Mouse (Mus musculus) liver, postnatal 0 days (tissue): Measurements from ENCODE around the gene Nrip3.
A peak's percentile ranks its signal among the peaks of the same experiment; 100 is the strongest.

Source experiments
- CTCF ChIP-seq: sonication (generic); IDR thresholded peaks from 2 replicates; pipeline ENCODE4 v1.5.1; 2016; ENCODE audit warnings: antibody characterized with exemption, low read depth
- EP300 ChIP-seq: IDR thresholded peaks from 2 replicates; pipeline ENCODE4 v1.6.1; 2016; ENCODE audit warnings: antibody characterized with exemption, low read depth, mild to moderate bottlenecking

DNA sequence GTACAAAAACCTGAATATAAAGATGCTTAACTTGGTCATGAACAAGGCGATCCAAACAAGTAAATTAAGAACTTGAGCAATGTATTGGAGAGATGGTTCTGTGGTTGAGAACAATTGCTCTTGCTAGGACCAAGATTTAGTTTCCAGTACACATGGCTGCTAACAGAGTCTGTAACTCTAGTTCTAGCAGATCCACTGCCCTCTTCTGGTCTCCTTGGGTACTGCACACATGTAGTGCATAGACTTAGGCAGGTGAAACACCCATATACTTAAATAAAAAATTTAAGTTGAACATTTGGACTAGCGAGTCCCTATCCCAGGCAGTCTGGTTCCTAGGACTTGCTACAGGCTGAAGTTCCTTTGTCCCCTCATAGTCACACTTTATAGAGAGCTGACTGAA is 59.2 kb downstream of the Nrip3 start:
- TF ChIP-seq CTCF (peak; percentile 45), EP300 (no peak)
